Mouse (Mus musculus) midbrain, postnatal 0 days (tissue): ENCODE measurements at regions not wholly inside any gene's neighbourhood (a gene's known extent, or its start where the extent isn't known, plus 50 kb on each side); places are given as distances from the start of the nearest gene placed in this dataset.

Experiments used
- ATAC-seq: fragments of 200-750 bp; cut with Nextera tagmentation; 2 replicates; pipeline ENCODE4 v1.8.0; 2017; ENCODE audit warnings: moderate number of reproducible peaks, mild to moderate bottlenecking, moderate TSS enrichment, moderate library complexity; ENCODE audit not compliant: low FRiP score
- DNase-seq: peaks from one replicate; pipeline ENCODE4 v3.0.0-alpha.2; 2015; ENCODE audit warnings: low spot score
- H3K27ac ChIP-seq: fragments of 300-500 bp; sonication (generic); 2 replicates; pipeline ENCODE4 v1.5.1; 2014; ENCODE audit warnings: low read depth, mild to moderate bottlenecking, low read length, mixed read lengths
- H3K27me3 ChIP-seq: fragments of 300-500 bp; sonication (generic); 2 replicates; pipeline ENCODE4 v1.6.1; 2014; ENCODE audit warnings: low read length, control low read depth, mixed read lengths; ENCODE audit not compliant: insufficient read depth
- H3K36me3 ChIP-seq: fragments of 300-500 bp; sonication (generic); 2 replicates; pipeline ENCODE4 v1.6.1; 2014; ENCODE audit warnings: low read length, control low read depth, mixed read lengths; ENCODE audit not compliant: insufficient read depth
- H3K4me1 ChIP-seq: fragments of 300-500 bp; sonication (generic); 2 replicates; pipeline ENCODE4 v1.6.1; 2014; ENCODE audit warnings: mild to moderate bottlenecking, control low read depth, antibody characterized with exemption, low read length, mixed read lengths; ENCODE audit not compliant: insufficient read depth
- H3K4me2 ChIP-seq: fragments of 300-500 bp; sonication (generic); 2 replicates; pipeline ENCODE4 v1.6.1; 2014; ENCODE audit warnings: low read depth, mild to moderate bottlenecking, low read length, mixed read lengths; ENCODE audit not compliant: poor library complexity, severe bottlenecking
- H3K4me3 ChIP-seq: fragments of 300-500 bp; sonication (generic); 2 replicates; pipeline ENCODE4 v1.5.1; 2014; ENCODE audit warnings: low read depth, mild to moderate bottlenecking, low read length, moderate library complexity
- H3K9ac ChIP-seq: fragments of 300-500 bp; sonication (generic); replicated peaks from 2 replicates; pipeline ENCODE4 v1.6.1; 2014; ENCODE audit warnings: mild to moderate bottlenecking, low read length, moderate library complexity, mixed read lengths; ENCODE audit not compliant: poor library complexity, severe bottlenecking
- H3K9me3 ChIP-seq: fragments of 300-500 bp; sonication (generic); 2 replicates; pipeline ENCODE4 v1.6.1; 2016; ENCODE audit warnings: low read length, control low read depth
- CTCF ChIP-seq: IDR thresholded peaks from 2 replicates; pipeline ENCODE4 v1.5.1; 2016; ENCODE audit warnings: antibody characterized with exemption, mild to moderate bottlenecking
- WGBS: fragments of 180-500 bp; shearing (Covaris S2); extraction: QIAGEN DNeasy Blood & Tissue Kit; methylation state at CpG from one replicate; pipeline ENCODE4 v1.1.7; 2014; 5-methylcytosine and 5-hydroxymethylcytosine counted together

- Histone ChIP-seq H3K36me3 (no peaks in the 10 kb centered on the region), H3K4me1 (no peaks in the 10 kb centered on the region), H3K27me3 (no peaks in the 10 kb centered on the region), H3K4me2 (no peak overlapping the region), H3K9ac (no peak overlapping the region), H3K9me3 (no peaks in the 10 kb centered on the region), H3K4me3 (no peak overlapping the region), H3K27ac (no peak overlapping the region)
- TF ChIP-seq CTCF, result no peak
- ATAC-seq (no peak), DNase-seq (no peak)
- 84% methylated on average over 2 of the region's 2 CpGs for WGBS
Observed at GRCm38 (mm10) chr1:19754346-19754745, 545.6 kb downstream of the Tfap2b start.

GRCm38 (mm10) chr1:19757921-19758436 lies 549.3 kb downstream of the Tfap2b start:
- no peak overlapping the region for H3K9ac ChIP-seq
- H3K36me3 ChIP-seq, result no peaks in the 10 kb centered on the region
- H3K27me3 ChIP-seq, result no peaks in the 10 kb centered on the region
- H3K4me1 ChIP-seq, result no peaks in the 10 kb centered on the region
- ATAC-seq (no peak), DNase-seq (no peak)
- no peaks in the 10 kb centered on the region for H3K9me3 ChIP-seq
- H3K4me3 ChIP-seq, result no peak overlapping the region
- 46% methylated on average over 3 of the region's 3 CpGs for WGBS
- no peak for TF ChIP-seq CTCF
- H3K4me2 ChIP-seq, result no peak overlapping the region
- H3K27ac ChIP-seq, result no peak overlapping the region

- H3K36me3 ChIP-seq, result no peaks in the 10 kb centered on the region
- H3K4me2 ChIP-seq, result no peak overlapping the region
- no peaks in the 10 kb centered on the region for H3K9me3 ChIP-seq
- no peak for TF ChIP-seq CTCF
- H3K9ac ChIP-seq, result no peak overlapping the region
- no peaks in the 10 kb centered on the region for H3K4me1 ChIP-seq
- ATAC-seq (no peak), DNase-seq (no peak)
- H3K27ac ChIP-seq, result no peak overlapping the region
- no peaks in the 10 kb centered on the region for H3K27me3 ChIP-seq
- H3K4me3 ChIP-seq, result no peak overlapping the region
Observed at GRCm38 (mm10) chr1:19766879-19767278, 558.2 kb downstream of the Tfap2b start.

- no peak for TF ChIP-seq CTCF
- Histone ChIP-seq H3K4me3 (no peak overlapping the region), H3K27ac (no peak overlapping the region), H3K27me3 (no peaks in the 10 kb centered on the region), H3K9me3 (no peaks in the 10 kb centered on the region), H3K4me2 (no peak overlapping the region), H3K9ac (no peak overlapping the region), H3K36me3 (no peaks in the 10 kb centered on the region), H3K4me1 (no peaks in the 10 kb centered on the region)
- no peak for ATAC-seq
- no peak for DNase-seq
Observed at GRCm38 (mm10) chr1:19772266-19772665, 563.6 kb downstream of the Tfap2b start.

GRCm38 (mm10) chr1:19774502-19774901 lies 565.8 kb downstream of the Tfap2b start:
- H3K9ac ChIP-seq, result no peak overlapping the region
- no peak overlapping the region for H3K4me3 ChIP-seq
- no peak for DNase-seq
- no peaks in the 10 kb centered on the region for H3K4me1 ChIP-seq
- no peaks in the 10 kb centered on the region for H3K27me3 ChIP-seq
- no peak for TF ChIP-seq CTCF
- WGBS, result 22% methylated on average over 1 of the region's 1 CpGs
- H3K4me2 ChIP-seq, result no peak overlapping the region
- H3K9me3 ChIP-seq, result no peaks in the 10 kb centered on the region
- no peaks in the 10 kb centered on the region for H3K36me3 ChIP-seq
- H3K27ac ChIP-seq, result no peak overlapping the region
- no peak for ATAC-seq

- Histone ChIP-seq H3K27me3 (no peaks in the 10 kb centered on the region), H3K4me1 (no peaks in the 10 kb centered on the region), H3K27ac (no peak overlapping the region), H3K9me3 (no peaks in the 10 kb centered on the region), H3K9ac (no peak overlapping the region), H3K4me3 (no peak overlapping the region), H3K4me2 (no peak overlapping the region), H3K36me3 (no peaks in the 10 kb centered on the region)
- 73% methylated on average over 1 of the region's 1 CpGs for WGBS
- ATAC-seq, result no peak
- DNase-seq, result peak; percentile 3
- peak; percentile 52 for TF ChIP-seq CTCF
Observed at GRCm38 (mm10) chr1:19777542-19777941, 568.8 kb downstream of the Tfap2b start.
